Mouse (Mus musculus): Measurements from ENCODE around the gene Raph1. TPM values are rescaled to one million over a fixed set of nuclear protein-coding genes. Genes with fewer than 3 reads are reported as not detected.
"Not testable (repeated sequence)": the region's sequence is repeated elsewhere in the genome, so short reads cannot be mapped to it uniquely, and the experiment has no call there.

Gene Raph1
- polyA plus RNA-seq, 1 experiment from 2014 or later: 27.6 TPM

- Histone ChIP-seq H3K4me1 (replicated peaks) (no peaks in the 10 kb centered on the region), H3K4me2 (no peak overlapping the region), H3K9ac (no peak overlapping the region), H3K4me3 (no peak overlapping the region), H3K9me3 (no peaks in the 10 kb centered on the region), H3K27me3 (no peaks in the 10 kb centered on the region), H3K27ac (no peak overlapping the region), H3K36me3 (peaks cover 36% of the 10 kb centered on the region)
- 40% methylated on average over 1 of the region's 1 CpGs for WGBS
- ATAC-seq (ENCODE audit: low FRiP score): no peak
Observed at GRCm38 (mm10) chr1:60481561-60481960, 85.3 kb downstream of the Raph1 start.

GRCm38 (mm10) chr1:60470541-60470940, 96.4 kb downstream of the Raph1 start:
- Histone ChIP-seq H3K4me2 (no peak overlapping the region), H3K4me3 (no peak overlapping the region), H3K27ac (no peak overlapping the region), H3K9ac (no peak overlapping the region), H3K27me3 (no peaks in the 10 kb centered on the region), H3K4me1 (replicated peaks) (no peaks in the 10 kb centered on the region), H3K36me3 (peaks cover 26% of the 10 kb centered on the region), H3K9me3 (no peaks in the 10 kb centered on the region)
- 90% methylated on average over 7 of the region's 7 CpGs for WGBS
- no peak for ATAC-seq (ENCODE audit: low FRiP score)

GRCm38 (mm10) chr1:60469491-60469890, 97.4 kb downstream of the Raph1 start:
- Histone ChIP-seq H3K4me3 (no peak overlapping the region), H3K27ac (no peak overlapping the region), H3K27me3 (no peaks in the 10 kb centered on the region), H3K9ac (no peak overlapping the region), H3K4me2 (no peak overlapping the region), H3K36me3 (peaks cover 33% of the 10 kb centered on the region), H3K4me1 (replicated peaks) (no peaks in the 10 kb centered on the region), H3K9me3 (no peaks in the 10 kb centered on the region)
- ATAC-seq (ENCODE audit: low FRiP score): no peak
- WGBS: 88% methylated on average over 2 of the region's 2 CpGs

DNA sequence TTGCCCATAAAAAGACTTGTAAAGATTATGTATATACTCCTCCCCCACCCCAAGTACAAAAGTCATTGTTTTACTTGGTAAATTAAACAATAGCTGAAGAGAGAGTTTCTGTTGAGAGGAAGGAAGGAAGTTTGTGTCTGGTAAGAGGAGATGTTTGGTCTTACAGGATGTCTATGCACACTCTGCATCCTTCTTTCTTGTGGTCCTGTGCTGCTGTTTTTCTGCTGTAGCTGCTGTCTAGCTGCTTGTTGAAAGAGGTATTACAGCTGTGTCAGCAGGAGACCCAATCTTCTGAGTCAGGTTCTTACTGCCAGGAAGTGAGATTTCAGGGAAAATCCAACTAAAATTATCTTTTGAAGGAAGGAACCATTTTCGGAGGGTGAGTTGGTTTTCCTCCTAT, 106.3 kb downstream of the Raph1 start:
- Histone ChIP-seq H3K27me3 (no peaks in the 10 kb centered on the region), H3K36me3 (peaks cover 30% of the 10 kb centered on the region), H3K9me3 (no peaks in the 10 kb centered on the region), H3K4me3 (no peak overlapping the region), H3K4me1 (replicated peaks) (no peaks in the 10 kb centered on the region), H3K4me2 (no peak overlapping the region), H3K9ac (no peak overlapping the region), H3K27ac (no peak overlapping the region)
- ATAC-seq (ENCODE audit: low FRiP score): no peak
- 91% methylated on average over 1 of the region's 1 CpGs for WGBS

DNA sequence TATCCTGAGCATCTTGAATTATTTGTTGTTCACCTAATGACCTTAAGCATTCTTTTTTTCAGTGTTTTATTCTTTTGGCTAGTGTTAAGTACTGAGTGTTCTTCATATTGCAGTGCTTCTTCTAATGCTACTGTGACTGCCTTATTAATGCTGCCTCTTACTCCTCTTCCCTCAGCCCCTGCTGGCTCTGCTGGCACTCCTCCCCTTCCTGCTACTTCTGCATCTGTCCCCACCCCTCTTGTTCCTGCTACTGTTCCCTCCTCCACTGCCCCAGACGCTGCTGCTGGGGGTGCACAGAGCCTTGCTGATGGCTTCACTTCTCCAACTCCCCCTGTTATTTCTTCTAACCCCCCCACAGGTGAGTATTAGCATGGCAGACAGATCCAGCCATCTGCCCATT, 117.0 kb downstream of the Raph1 start:
- Histone ChIP-seq H3K9me3 (no peaks in the 10 kb centered on the region), H3K27ac (no peak overlapping the region), H3K4me1 (replicated peaks) (no peaks in the 10 kb centered on the region), H3K4me3 (no peak overlapping the region), H3K9ac (no peak overlapping the region), H3K36me3 (peaks cover 44% of the 10 kb centered on the region), H3K27me3 (no peaks in the 10 kb centered on the region), H3K4me2 (no peak overlapping the region)
- no peak for ATAC-seq (ENCODE audit: low FRiP score)
- WGBS: 32% methylated on average over 1 of the region's 1 CpGs

GRCm38 (mm10) chr1:60447067-60447466, 119.8 kb downstream of the Raph1 start:
- H3K4me1 ChIP-seq (replicated peaks): no peaks in the 10 kb centered on the region
- H3K27ac ChIP-seq: no peak overlapping the region
- no peak overlapping the region for H3K9ac ChIP-seq
- no peaks in the 10 kb centered on the region for H3K27me3 ChIP-seq
- H3K9me3 ChIP-seq: no peaks in the 10 kb centered on the region
- no peak for ATAC-seq (ENCODE audit: low FRiP score)
- H3K4me2 ChIP-seq: no peak overlapping the region
- WGBS: 80% methylated on average over 12 of the region's 12 CpGs
- no peak overlapping the region for H3K4me3 ChIP-seq
- H3K36me3 ChIP-seq: peaks cover 39% of the 10 kb centered on the region

- not testable (repeated sequence) for H3K27me3 ChIP-seq; H3K9ac ChIP-seq; H3K4me2 ChIP-seq; ATAC-seq (ENCODE audit: low FRiP score); H3K4me1 ChIP-seq (replicated peaks); H3K27ac ChIP-seq; H3K9me3 ChIP-seq; H3K4me3 ChIP-seq
- 73% methylated on average over 5 of the region's 5 CpGs for WGBS
- peaks cover 18% of the 10 kb centered on the region for H3K36me3 ChIP-seq
Observed at GRCm38 (mm10) chr1:60441438-60441837, 125.5 kb downstream of the Raph1 start.

DNA sequence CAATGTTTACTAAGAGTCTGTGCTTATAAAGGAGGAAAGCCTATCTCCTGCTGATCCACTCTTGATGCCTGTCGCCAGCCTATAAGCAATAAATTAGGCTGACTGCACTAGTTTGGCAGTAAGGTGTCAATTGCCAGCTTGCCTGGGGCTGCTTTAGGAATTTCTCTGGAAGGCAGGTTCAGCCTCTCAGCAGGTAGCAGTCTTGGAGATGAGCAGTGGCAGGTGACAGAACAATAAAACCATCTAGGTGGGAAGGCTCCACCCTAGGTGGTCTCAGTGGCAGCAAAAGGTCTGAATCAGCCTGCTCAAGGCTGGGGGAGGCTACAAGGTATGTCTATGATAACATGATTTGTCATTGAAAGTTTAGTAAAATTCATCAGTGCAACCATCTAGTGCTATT, 134.4 kb downstream of the Raph1 start:
- no peak overlapping the region for H3K4me2 ChIP-seq
- no peaks in the 10 kb centered on the region for H3K9me3 ChIP-seq
- no peaks in the 10 kb centered on the region for H3K27me3 ChIP-seq
- H3K27ac ChIP-seq: no peak overlapping the region
- no peak overlapping the region for H3K9ac ChIP-seq
- peaks cover 5% of the 10 kb centered on the region for H3K36me3 ChIP-seq
- no peak for ATAC-seq (ENCODE audit: low FRiP score)
- peaks cover 6% of the 10 kb centered on the region; the same call in 1 of the 2 replicates for H3K4me1 ChIP-seq (replicated peaks)
- no peak overlapping the region for H3K4me3 ChIP-seq
- 21% methylated on average over 1 of the region's 1 CpGs for WGBS

Small RNA genes within 50 kb of the gene (microRNA-seq; reads per million reads assigned to microRNA genes)
- gene Gm23762: not detected

Other genes starting within 250 kb of the Raph1 start
- gene Cyp20a1, start 223.8 kb downstream of the Raph1 start, polyA plus RNA-seq (2015; fragmentation: Nextera tagmentation; extraction: Ambion mirVana): 14.7 and 19.8 TPM in 2 replicates
- 71.7 and 77.3 TPM in 2 replicates for gene Abi2, start 157.5 kb downstream of the Raph1 start, polyA plus RNA-seq (2015; fragmentation: Nextera tagmentation; extraction: Ambion mirVana)
- gene Cd28, start 149.7 kb upstream of the Raph1 start, polyA plus RNA-seq (2015; fragmentation: Nextera tagmentation; extraction: Ambion mirVana): 0.10 and 0.19 TPM in 2 replicates